Mouse (Mus musculus) adrenal gland, postnatal 14 days (tissue): ENCODE results near the gene Chrnb2. TPM values are rescaled to one million over a fixed set of nuclear protein-coding genes. Genes with fewer than 3 reads are reported as not detected.
"Not testable (repeated sequence)": the region's sequence is repeated elsewhere in the genome, so short reads cannot be mapped to it uniquely, and the experiment has no call there.

Experiments used
- DNase-seq: peaks from one replicate; pipeline ENCODE4 v3.0.0; 2021; ENCODE audit warnings: mixed read lengths
- long read RNA-seq, 2 experiments: library from polyadenylated mRNA; stranded (forward); transcript quantifications; one replicate each; pipeline ENCODE4 v2.0.0; 2021
- total RNA-seq: library from RNA; stranded (reverse); gene quantifications from 2 replicates; pipeline ENCODE4 v1.2.3, GENCODE M21; 2021

Chrnb2 gene
- 3.6 and 4.1 TPM in 2 replicates for total RNA-seq
- long read RNA-seq, experiment 1, full-length matches to known transcripts = 1 of 7 reads
- long read RNA-seq, experiment 1, partial matches to known transcripts = 3 of 7 reads
- long read RNA-seq, experiment 1, other reads (novel, unspliced or antisense) = 3 of 7 reads
- long read RNA-seq, experiment 2, full-length matches to known transcripts = 2 of 6 reads
- long read RNA-seq, experiment 2, partial matches to known transcripts = 4 of 6 reads
- long read RNA-seq, experiment 2, other reads (novel, unspliced or antisense) = 0 of 6 reads

DNA sequence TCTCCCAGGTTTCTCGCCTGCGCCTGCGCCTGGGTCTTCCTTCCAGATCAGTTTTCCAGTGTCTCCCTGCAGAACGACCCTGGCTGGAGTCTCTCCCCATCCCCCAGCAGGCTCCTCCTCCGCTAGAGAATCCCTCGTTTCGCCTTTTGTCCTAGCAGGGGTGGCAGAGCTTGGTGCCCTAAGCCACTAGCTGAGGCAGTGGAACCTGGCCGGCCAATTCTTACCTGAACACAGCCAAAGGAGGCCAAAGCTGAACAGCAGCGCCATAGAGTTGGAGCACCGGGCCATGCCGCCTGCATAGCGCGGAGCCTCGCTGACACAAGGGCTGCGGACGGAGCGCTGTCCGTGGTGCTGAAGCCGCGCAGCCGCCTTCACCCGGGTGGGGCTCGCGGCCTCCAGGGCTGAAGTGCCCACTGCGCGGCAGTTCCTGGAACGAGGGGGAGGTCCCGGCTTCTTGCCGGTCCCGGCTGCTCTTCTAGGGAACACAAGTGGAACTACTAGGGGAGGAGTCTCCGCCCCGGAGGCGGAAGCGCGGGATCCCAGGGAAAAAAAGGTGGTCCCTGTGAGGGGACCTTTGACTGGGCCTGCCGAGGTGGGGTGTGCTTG is at the start of gene Chrnb2:
TSS of gene Chrnb2 (minus strand) at position 514 of the 606 bp plus-strand sequence.
- peak; percentile 90 for DNase-seq

DNA sequence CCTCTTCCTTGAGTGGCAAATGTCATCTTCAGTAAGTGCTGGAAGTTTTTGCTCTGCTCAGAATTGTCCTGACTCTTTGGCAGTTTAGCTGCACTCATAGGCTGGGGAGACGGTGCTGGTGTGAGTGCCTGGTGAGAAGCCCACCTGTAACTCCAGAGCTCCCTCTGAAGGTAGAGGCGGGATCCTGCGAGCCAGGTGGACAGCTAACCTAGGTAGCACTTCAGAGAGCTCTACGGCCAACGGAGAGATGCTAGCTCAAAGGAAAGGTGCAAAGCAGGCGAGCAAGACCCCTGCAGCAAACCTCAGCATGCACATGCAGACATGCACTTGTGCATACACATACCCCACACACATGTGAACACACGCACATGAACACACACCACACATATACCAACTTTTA is 49.6 kb upstream of the Chrnb2 start:
- no peak for DNase-seq

DNA sequence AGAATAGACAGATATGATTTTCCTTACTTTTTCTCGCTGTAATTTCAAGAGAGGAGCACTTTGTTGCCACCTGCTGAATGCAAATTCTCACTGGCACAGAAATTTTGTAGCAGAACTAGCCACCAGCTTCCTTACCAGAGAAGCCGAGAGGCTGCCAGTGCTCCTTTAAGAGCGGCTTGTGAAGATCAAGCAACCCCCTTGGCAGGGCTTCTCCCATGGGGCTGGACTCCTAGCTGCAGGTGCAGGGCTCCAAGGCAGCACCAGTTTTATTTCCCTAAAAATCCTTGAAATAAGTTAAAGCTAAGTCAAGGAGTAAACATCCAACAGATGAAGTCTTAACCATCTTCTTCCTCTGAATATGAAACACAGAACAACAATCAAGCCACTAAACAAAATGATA is 47.7 kb upstream of the Chrnb2 start:
- no peak for DNase-seq

DNA sequence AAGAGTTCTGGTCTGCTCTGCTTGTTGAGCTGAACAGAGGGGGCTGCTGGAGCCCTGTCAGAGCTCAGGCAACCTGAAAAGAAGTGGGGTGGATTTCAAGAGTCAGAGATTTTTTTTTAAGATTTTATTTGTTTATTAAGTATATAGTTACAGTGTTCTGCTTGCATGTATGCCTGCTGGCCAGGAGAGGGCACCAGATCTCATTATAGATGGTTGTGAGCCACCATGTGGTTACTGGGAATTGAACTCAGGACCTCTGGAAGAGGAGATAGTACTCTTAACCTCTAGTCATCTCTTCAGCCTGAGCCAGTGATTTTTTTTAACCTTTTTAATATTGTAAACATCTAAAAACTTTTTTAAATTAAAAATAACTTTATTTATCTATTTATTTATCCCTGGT is 46.4 kb upstream of the Chrnb2 start:
- DNase-seq = no peak

DNA sequence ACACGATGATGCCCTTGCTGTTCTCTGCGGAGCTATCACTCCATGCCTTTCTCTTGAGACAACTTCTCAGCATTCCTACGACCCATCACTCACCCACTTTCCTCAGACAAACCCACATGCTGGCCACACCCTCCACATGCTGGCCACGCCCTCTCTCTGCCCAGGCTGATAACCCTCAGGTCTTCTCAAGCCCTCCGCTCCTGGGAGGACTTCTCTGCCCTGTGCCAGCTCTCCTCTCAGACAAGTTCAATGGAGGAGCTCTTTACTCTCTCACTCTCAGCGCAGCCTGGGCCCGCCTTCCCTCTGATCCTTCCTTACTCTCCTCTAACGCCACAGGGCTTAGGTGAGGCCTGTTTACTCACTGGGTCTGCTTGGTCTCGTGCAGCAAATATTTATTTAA is 44.2 kb upstream of the Chrnb2 start:
- no peak for DNase-seq

DNA sequence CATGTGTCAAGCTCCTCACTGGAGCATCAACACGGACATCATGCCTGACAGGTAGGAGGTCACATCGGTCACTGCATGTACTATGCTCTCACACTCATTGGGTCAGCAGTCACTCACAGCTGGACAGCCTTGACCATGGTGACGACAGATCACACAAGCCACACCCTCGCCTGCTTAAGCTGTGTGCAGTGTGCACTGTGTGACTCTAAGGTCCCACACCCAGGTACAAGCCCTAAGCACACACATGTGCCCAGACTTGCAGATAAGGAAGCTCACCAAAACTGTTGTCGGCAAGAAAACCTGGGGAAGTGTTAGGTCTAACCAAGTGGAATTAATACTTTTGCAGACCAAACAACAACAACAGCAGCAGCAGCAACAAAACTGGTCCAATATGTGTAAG is 43.4 kb upstream of the Chrnb2 start:
- DNase-seq = no peak

DNA sequence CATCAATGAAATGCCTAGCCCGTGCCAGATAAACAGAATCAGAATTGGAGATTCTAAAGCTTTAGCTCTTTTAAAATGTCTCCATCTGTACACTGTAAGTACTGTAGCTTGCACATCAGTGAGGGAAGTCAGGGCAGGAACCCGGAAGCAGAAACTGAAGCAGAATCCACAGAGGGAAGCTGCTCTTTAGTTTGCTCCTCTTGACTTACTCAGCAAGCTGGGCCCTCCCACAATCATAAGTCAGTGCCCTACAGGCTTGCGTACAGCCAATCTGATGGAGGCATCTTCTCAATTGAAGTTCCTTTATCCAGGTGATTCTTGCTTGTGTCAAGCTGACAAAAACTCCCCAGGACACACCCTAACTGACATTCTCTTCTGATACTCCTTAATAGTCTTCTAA is 42.7 kb upstream of the Chrnb2 start:
- no peak for DNase-seq

DNA sequence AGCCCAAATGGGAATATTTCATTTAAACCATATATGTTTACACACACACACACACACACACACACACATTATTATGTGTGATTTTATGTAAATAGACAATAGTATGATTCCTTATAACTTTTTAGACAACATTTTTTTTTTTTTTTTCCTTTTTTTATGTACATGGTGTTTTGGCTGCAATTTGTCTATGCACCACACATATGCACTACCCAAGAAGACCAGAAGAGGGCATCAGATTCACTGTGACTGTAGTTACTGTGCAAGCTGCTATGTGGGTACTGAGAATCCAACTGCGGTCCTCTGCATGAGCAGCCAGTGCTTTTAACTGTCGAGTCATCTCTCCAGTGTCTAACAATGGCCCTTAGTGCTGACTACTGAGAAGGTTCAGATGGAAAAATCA is 42.3 kb upstream of the Chrnb2 start:
- DNase-seq = no peak

DNA sequence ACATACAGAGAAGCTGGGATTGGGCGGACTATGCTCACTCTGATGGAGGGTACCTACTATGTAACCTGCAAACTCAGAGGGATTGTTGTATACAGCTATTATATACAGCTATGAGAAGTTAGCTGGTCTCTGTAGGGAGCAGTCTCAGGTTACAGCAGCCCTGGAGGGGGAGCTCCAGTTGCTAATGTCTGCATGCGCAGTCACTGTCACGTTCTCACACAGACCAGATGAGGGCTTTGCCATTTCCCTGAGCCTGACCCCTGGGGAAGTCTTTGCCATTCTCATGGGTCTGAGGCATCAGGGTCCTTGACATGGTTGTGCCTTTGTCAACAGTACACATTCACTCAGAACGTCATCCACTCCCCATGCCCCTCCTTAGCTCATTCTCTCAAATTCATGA is 40.7 kb upstream of the Chrnb2 start:
- no peak for DNase-seq

DNA sequence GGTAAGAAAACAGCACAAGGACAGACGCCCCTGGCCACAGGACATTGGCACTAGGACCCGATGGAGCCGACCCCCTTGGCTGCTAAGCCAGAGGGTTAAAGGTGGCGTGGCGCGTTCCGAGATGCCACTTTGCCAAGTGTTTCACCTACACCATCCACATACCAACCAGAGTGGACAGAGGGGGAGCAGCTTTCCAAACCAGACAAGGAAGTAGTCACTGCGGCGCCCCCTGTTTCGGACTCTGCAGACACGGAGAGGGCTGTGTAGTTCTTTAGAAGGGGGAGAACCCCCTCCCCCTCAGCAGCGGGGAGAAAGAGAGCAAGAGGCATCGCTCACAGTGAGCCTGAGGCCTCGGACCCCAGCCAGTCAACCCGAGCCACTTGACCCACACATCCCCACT is 38.4 kb upstream of the Chrnb2 start:
- no peak for DNase-seq

DNA sequence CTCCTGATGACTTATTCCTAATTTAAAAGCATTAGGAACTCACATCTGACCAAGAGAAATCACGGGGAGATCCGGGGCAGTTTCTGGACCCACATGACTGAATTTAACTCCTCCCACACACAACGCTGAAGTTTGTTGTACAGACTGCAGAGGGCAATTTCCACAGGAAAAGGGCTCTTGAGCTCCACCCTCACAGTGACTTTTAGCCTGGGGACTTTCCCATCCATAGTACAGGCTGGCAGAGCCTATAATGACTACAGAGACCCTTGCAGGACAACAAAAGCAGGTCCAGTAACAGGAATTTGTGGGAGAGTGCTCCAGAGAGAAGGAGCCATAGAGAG is 37.0 kb upstream of the Chrnb2 start:
- DNase-seq = peak; percentile 28

DNA sequence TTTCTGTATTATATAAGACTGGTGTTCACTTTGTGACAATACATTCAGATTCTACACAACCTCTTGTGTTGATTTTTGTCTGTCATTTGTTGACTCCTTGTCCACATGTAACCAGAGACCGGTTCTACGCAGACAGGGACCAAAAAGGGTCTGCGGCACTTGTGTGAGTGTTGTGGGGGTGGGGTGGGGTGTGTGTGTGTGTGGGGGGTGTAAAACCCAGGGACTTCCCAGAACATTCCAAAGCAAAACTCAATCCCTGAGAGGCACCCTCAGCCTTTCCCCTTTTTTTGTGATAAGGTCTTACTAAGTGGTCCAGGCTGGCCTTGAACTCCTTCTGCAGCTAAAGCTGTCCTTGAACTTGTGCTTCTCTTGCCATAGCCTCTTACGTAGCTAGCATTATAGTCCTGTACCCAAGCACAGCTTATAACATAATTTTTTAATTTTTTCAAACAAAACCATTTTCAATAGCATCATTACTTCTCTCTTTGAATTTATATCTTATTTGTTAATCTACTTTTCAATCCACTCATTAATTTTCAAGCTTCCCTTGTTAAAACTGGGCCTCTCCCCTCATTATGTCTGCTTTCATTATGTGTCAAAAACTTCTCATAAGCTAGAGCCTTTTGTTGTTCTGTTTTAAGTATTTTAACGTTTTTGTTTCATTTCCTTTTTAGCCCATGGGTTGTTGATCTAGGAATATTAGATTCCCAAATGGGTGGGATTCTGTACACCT is 36.5 kb upstream of the Chrnb2 start:
- DNase-seq = no peak

DNA sequence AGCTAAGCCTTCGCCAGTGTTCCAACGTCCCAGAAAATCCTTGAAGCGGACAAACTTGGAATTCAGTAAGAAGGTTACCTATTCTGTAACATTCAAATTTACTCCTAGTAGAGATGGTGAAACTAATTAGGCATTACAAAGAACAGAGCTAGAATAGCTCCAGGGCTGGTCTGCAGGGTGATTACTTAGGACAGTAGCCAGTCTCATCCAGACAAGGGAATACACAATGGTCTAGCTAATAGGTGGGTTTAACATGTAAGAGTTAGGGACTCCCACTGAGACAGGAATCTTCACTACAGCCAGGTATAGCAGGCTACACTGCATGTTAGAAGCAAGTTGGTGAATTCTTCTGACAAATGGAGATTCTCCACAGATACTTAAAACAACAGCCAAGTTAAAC is 35.6 kb upstream of the Chrnb2 start:
- not testable (repeated sequence) for DNase-seq

DNA sequence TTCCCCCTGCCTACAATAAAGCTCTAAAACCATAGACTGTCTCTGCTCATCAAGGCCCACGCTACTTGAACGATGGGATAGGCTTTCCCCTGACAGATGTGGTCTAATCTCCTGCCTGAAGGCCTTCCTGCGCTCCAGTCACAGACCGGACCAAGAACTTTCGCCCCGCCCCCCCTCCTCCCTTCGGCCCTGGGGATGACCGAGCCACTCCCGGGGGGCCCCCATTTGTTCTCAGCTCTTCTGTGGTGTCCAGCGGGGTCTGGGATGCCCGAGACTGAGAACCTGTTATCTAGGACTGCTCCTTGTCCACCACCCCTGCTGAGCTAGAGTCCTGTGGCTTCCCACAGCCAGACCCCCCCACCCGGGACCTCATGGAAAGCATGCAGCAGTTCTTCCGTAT is 35.0 kb upstream of the Chrnb2 start:
- peak; percentile 60 for DNase-seq

DNA sequence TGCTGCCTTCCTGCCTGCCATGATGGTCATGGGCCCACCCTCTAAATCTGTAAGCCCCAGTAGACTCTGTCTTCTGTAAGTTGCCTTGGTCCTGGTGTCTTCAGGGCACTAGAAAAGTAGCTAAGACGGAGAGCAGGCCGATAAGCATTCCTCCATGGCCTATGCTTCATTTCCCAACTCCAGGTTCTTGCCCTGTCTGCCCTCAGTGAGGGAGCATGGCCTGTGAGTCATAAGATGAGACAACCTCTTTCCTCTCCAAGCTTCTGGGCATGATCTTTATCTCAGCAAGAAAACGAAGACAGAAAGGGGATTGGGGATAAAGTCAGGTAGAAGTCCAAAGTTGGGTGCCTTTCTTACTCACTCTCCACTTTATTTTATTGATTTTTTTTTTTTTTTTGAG is 34.1 kb upstream of the Chrnb2 start:
- no peak for DNase-seq

DNA sequence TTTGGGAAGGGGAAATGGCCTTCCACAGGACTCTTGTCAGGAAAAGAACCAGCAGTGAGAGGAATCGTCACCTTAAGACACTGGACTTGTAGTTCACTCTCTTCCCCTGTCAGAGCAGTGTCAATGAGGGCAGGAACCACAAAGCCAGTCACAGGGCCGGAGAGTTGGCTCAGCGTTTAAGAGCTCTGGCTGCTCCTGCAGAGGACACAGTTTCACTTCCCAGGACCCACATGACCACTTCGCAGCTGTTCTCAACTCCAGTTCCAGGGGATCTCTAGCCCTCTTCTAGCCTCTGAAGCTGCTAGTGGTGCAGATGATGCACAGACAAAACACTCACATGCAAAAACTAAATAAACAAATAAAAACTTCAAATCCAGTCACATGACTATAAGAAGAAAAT is 31.9 kb upstream of the Chrnb2 start:
- no peak for DNase-seq

DNA sequence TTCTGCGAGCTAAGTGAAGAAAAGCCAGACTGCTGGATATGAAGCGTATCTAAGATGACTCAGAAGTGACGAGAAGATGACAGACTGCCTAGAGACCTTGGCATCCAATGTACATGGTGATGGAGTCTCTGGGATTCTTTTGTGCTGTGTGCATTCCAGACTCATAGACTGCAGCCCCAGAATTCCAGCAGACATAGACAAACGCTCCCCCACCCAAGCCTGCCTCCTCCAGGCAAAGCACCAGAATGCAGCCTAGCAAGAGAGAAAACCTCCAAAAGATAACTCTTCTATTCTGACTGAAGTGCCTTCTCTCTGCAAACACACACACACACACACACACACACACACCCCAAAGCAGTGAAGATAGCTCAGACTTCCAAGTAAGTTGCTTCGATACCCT is 31.3 kb upstream of the Chrnb2 start:
- DNase-seq = peak; percentile 50

DNA sequence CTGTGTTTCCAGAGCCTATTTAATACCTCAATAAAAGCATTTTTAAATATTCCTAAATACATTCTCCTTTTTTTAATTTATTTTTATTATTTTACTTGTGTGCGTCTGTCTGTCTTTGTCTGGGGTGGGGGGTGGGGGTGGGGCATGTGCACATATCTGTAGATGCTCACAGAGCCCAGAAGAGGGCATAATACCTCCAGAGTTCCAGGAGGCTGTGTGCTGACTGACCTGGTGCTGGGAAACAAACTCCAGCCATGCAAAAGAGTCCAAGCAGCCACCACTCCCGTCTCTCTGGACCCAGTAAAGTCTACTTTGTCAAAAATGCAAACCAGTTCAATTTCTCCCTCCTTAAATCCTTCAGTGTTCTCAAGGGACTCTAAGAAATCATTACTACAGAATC is 30.2 kb upstream of the Chrnb2 start:
- no peak for DNase-seq

DNA sequence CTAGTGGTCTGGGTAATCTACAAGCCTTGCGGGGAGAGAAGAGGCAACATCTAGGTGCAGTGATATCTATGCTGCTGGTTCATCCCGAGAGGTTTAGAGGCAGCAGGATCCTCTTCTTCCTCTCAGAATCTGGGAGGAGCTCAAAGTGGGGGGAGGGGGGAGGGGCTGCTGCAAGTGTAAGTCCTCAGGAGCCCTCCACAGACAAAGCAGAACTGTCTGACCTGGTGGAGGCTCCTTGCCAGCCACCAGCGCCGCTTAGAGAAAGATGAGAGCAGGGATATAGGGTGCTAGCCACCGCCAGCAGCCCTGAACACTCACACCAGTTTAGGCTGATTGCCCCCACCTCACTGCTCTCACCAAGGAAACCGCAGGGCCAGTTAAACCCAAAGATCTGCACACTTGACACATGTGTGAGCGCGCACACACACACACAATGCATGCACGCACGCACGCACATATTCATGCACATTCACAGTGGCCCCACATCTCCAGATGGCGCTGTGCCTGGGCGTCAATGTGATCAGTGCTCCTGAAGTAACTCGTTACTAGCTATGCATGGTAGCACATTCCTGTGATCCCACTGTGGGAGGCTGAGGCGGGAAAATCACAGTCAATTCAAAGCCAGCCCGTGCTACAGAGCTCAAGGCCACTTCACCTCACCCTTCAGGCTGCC is 24.4 kb upstream of the Chrnb2 start:
- DNase-seq = no peak

DNA sequence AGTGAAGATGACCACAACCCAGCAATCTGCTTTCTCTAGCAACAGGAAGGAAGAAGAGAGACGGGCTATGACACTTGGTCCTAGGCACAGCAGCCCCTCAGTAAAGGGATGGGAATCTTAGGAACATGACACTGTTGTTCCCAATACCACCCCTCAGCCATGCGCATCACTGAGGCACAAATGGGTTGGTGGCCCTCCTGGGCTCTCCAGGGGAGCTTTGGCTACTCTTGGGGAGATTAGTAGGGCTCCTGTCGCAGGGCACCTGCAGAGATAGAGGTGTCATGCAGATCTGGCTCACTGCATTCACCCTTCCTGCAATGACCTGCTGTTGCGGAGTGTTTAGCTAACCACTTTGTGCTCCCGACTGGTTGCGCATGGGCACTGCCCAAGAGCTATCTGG is 21.8 kb upstream of the Chrnb2 start:
- no peak for DNase-seq

DNA sequence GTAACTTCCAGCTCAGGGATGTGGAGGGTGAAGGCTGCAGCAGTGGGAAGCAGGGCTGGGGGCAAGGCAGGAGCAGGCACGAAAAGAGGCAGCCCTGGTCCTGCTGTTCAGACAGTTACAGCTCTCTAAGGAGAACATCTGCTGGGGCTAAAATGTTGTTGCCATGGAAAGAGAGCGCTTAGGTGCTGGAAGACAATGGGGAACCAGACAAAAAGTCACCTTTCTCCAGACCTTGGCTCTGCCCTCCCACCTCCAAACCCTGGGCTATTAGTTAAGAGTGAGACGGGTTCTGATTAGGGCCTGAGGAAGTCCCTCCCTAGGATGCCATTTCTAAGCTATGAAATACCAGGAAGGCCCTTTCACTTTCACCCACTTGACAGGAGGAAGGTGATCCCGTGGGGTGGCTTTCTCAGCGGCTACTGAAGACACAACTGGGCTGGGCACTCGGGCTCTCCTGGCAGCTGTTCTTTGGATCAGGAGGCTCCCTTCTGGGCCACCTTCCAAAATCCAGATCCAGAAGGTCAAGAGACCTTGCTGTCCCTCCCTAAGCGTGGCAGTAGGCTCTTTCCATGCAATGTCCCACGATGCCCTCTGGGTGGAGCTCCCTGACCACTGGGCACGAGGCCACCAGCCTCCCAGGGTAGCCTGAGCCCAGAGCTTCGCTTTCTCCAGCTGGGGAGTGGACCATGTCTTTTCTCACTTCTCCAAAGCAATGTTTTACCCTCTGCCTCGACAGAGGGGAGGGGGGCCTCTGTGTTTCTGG is 20.7 kb upstream of the Chrnb2 start:
- DNase-seq = peak; percentile 95

DNA sequence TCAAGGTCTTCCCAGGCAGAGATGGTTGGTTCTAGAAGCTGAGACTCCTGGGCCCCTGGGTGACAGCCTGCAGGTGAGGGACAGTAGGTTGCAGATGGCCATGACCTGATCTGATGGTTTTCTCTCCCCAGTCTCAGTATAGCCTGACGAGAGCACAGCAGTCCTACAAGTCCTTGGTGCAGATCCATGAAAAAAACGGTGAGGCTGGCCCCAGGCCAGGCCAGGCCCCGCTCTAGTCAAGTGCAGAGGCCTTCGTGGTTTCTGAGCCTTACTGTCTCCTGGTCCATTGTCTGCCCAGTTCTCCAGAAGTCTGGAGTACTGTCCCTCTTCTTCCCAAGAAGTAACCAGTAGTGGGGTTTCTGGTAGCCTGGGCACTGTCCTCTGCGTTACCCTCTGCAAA is 17.2 kb upstream of the Chrnb2 start:
- peak; percentile 41 for DNase-seq

DNA sequence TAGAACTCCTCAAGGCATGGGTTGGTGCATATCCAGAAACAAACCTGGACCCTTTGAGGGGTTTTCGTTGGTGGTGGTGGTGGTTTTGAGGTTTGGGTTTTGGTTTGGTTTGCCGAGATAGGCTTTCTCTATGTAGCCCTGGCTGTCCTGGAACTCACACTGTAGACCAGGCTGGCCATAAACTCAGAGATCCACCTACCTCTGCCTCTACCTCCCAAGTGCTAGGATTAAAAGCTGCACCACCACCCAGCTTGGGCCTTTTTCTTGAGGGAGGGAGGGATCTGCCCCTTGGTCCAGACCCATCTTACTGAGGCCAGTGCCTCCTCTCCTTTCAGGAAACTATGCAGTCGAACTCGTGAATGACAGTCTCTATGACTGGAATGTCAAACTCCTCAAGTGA is 15.7 kb upstream of the Chrnb2 start:
- DNase-seq = no peak
